Mouse (Mus musculus): ENCODE data around the gene Slu7. TPM values are rescaled to one million over a fixed set of nuclear protein-coding genes. Genes with fewer than 3 reads are reported as not detected.

Slu7 gene
- polyA plus RNA-seq (2017; shearing (Covaris generic)): 134 TPM

DNA sequence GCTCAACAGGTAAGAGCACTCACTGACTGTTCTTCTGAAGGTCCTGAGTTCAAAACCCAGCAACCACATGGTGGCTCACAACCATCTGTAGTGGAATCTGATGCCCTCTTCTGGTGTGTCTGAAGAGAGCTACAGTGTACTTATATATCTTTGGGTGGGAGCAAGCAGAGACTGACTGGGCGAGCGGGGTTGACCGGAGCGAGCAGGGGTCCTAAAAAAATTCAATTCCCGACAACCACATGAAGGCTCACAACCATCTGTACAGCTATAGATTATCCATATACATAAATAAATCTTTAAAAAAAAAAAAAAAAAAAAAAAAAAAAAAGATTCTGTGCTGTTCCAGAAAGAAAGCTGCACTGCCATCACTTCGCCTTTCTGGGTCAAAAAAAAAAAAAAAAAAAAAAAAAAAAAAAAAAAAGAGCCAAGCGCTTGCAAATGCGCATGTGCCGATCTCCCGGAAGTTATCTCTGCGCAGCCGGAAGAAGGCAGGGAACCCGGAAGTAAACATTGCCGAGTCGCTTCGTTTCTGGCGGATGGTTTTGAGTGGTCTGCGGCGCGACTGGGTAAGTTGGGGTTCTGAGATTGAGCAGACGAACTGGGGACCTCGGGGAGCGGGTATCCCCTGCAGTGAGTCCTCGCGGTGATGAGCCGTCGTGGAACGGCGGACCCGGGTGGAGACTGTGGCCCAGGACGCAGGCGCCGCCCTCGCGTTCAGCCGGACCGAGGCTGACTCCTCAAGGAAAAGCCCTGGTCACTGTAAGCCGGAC lies at the start of gene Slu7:
Slu7 (plus strand) TSS at position 491 of the 770 bp plus-strand sequence.

DNA sequence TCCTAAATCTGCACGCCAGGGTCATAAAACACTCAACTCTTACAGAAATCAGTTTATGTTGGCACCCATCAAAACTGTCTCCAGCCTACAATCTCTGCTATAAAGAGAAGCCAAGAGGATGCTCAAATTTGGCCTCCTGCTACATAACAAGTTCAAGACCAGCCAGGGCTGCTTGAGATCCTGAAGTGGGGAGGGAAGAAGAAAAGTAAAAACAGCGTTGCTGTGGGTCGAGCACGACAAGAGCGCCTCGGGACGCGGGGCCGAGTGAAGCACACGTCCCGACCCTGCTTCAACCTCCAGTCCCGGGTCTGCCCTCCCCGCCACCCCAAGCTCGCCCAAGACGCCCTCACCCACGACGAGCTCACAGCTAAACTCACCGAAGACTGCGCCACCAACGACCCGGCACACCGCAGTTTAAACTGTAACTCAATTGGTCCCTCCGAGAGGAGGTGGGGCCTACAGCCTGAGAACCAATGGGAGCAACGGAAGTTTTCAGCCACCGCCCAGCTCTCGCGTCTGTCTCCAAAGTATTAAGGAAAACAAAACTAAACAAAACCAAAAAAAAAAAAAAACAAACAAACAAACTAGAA lies 7.6 kb upstream of the Slu7 start, which contains the start of gene Pttg1:
Pttg1 (minus strand) TSS at position 428 of the 590 bp plus-strand sequence.

DNA sequence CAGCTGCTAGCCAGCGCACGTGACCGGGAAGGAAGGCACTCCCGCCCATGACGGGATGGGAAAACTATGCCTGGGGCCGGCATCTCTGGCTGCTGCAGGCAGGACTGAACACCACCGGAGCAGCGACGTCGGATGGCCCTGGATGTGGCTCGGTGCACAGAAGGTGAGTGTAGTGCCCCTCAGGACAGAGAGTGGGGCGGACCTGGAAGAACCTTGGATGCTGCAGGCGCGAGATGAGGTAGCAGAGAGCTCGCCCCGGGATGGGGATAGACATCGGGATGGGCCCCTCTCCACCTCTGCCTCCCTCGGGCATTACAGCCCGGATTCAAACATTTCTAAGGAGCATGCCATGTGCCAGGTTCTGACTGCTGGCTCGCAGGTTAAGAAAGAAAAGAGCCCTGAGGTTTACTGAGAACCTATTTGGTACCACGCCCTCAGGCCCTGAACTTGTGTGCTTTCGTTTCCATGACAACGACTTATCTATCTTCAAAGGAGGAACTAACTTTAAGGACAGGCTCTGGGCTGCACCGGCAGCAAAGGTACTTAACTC lies 40.8 kb downstream of the Slu7 start, which contains the start of gene C1qtnf2:
C1qtnf2 (plus strand) TSS at position 52 of the 550 bp plus-strand sequence.

Other genes with a start within 250 kb of the Slu7 start
- 146 TPM for gene Pttg1, start 7.5 kb upstream of the Slu7 start, polyA plus RNA-seq (2017; shearing (Covaris generic))
- gene C1qtnf2, start 40.5 kb downstream of the Slu7 start, polyA plus RNA-seq (2017; shearing (Covaris generic)): not detected
- 0.26 TPM for gene Ccnjl, start 95.0 kb downstream of the Slu7 start, polyA plus RNA-seq (2017; shearing (Covaris generic))
- not detected for gene 4933415A04Rik, start 153.3 kb downstream of the Slu7 start, polyA plus RNA-seq (2017; shearing (Covaris generic))
- gene Fabp6, start 167.8 kb downstream of the Slu7 start, polyA plus RNA-seq (2017; shearing (Covaris generic)): not detected
- gene Pwwp2a, start 248.3 kb downstream of the Slu7 start, polyA plus RNA-seq (2017; shearing (Covaris generic)): 81.1 TPM

All from naive thymus-derived CD4-positive, alpha-beta T cell, adult 5 months (primary cell).